Mouse (Mus musculus): Measurements from ENCODE around the gene Def8.

- TF ChIP-seq CTCF (IDR thresholded peaks at IDR 0.05; ENCODE audit: borderline replicate concordance, extremely low read depth, insufficient read depth, insufficient read length): no peak
- no peak for TF ChIP-seq POLR2A (IDR thresholded peaks at IDR 0.05; ENCODE audit: borderline replicate concordance, extremely low read depth, insufficient read depth, insufficient read length, poor library complexity, severe bottlenecking)
Observed at GRCm38 (mm10) chr8:123382516-123382915, 40.8 kb upstream of the Def8 start.
